Mouse (Mus musculus): ENCODE data around the gene Dnmt1. TPM values are rescaled to one million over a fixed set of nuclear protein-coding genes. Genes with fewer than 3 reads are reported as not detected.

The Dnmt1 gene
- 25.1 and 28.7 TPM in 2 replicates for polyA plus RNA-seq (2012; rRNA removed)

GRCm38 (mm10) chr9:20959430-20959938 is at the start of gene Dnmt1:
Dnmt1 (minus strand) TSS chr9:20959888.

DNA sequence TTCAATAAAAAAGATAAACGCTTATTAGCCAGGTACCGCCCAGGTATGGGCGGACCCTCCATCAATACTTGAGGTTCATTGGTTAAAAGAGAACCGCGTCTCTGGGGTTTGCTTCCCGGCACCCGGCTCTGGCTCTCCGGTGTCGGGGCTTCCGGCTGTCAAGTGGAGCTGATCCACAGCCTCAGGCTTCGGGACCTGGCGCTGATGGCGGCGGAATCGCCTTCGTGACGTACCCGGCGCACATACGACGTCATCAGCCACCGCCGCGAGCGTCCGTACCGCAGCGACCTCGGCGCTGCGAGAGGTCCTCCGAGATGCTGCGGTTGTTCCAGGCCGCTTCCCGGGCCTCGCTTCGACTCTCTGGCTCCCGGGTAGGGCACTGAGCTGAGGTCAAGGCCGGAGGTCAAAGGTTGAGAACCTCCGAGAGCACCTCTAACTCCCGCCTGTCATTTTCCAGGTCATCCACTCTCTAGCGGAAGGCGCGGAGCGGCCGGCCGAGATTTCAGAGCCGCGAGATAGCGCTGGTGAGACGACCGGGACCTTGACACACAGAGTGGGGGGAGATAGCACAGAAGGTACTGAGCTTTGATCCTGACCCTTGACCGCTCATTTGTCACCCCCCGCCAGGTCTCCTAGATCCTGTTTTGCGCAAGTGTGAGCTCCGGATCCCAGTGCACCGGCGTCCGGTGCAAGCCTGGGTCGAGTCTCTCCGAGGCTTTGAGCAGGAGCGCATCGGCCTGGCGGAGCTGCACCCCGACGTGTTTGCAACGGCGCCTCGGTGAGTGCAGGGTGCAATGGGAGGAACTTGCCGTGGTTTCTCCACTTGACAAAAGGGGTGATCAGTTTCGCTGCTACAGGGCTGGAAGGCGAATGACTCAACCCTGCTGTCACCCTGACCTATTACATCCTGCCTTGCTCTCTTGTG is 43.2 kb upstream of the Dnmt1 start, which contains the start of gene Mrpl4:
TSS of gene Mrpl4 (plus strand) at position 112 of the 925 bp plus-strand sequence.

DNA sequence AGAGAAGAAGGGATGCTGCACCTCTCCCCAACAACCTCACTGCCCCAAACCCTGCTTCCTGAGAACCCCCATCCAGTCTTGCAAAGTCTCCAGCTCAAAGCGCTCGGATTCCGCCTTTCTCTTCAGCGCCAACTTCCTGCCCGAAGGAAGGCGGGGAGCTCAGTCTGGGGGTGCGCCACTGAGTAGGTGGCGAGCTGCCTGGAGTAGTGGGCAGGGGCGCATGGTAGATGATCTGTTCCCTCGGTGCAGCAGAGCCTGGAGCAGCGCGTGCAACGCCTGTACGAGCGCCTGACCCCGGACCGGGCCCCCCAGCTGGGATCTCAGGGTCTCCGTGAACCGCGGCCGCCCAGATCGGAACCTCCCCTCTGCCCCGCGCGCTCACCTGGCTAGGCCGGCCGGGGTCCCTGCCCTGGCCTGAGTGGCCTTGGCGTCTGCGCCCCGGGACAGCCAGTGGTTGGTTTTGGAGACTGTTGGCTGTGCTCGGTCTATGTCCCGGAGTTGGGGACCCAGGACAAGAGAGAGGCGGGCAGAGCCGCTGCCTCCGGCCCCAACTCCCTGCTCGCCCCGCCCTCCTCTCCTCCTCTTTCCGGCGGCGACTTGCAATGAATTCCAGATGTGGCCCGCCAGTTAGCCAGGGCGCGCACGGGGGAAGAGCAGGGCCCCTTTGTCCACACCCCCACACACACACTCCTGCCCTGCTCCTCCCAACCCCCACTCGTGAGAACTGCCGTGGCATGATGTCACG is 16.7 kb upstream of the Dnmt1 start, which contains the start of gene S1pr2:
TSS of gene S1pr2 (minus strand) at position 566 of the 745 bp plus-strand sequence.

GRCm38 (mm10) chr9:20898511-20899073 is 61.1 kb downstream of the Dnmt1 start, which contains the start of gene Eif3g:
Eif3g (minus strand) TSS chr9:20898623.

GRCm38 (mm10) chr9:20887704-20888385 is 71.8 kb downstream of the Dnmt1 start, which contains the start of gene Ppan:
Ppan (plus strand) TSS chr9:20888175.

DNA sequence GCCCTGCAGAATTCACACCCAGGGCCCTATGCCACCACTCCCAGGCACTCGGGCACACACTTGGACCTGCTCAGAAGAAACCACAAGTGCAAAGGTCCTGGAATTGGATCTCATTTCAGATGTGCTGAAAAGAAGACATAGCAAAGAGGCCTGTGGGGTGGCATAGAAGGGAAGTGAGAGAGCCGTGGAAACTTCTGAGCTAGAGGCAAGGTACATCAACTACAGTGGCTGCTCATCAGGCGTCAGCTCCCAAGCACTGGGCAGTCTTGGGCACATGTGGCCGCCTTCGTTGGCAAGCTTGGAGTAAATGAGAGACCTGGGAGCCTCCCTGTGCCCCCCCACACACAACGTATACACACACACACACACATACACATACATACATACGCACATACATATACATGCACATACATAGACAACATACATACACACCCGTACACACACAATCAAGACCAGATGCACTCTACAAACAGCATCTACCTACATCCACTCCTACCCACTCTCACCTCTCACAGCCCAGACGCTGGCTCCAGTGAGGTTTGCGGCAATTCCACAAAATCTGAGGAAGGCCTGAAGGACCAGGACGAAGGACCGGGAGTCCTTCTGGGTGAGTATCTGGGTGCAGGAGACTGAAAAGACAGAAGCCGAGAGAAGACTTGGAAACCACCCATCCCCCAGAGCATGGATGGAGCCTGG is 80.4 kb downstream of the Dnmt1 start, which contains the start of gene Angptl6:
TSS of gene Angptl6 (minus strand) at position 631 of the 696 bp plus-strand sequence.

DNA sequence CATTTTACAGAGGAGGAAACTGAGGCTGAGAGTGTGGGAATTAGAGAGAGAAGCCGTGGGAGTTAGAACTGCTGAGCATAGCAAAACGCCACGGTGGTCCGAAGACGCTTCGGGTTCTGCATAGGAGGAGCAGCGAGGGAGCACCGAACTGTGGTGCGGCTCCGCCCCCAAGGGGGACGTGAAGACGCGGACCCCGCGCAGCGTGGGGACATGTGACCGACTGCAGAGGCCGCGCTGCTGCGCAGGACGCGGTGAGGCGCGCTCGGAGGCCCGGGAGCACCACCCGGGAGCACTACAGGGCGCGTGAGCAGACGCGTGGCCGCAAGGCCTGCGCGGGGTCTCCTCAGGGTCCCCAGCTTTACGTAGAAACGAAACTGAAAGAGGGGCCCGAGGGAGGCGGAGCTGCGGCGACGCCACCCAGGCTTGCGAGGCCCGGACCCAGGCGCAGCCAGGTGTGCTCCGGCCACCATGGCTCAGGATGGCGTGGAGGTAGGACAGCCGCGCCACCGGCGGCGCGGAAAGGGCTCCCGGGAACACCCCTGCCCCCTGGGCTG is 91.2 kb downstream of the Dnmt1 start, which contains the start of gene A230050P20Rik:
TSS of gene A230050P20Rik (plus strand) at position 195 of the 554 bp plus-strand sequence.

Other genes starting within 250 kb of the Dnmt1 start
- gene Olfm2, start 213.5 kb downstream of the Dnmt1 start, polyA plus RNA-seq (2012; rRNA removed), result 0.18 and 0.23 TPM in 2 replicates
- 1.7 and 1.8 TPM in 2 replicates for gene Col5a3, start 144.8 kb downstream of the Dnmt1 start, polyA plus RNA-seq (2012; rRNA removed)
- gene Rdh8, start 141.4 kb downstream of the Dnmt1 start, polyA plus RNA-seq (2012; rRNA removed), result not detected in 2 replicates
- gene A230050P20Rik, start 91.2 kb downstream of the Dnmt1 start, polyA plus RNA-seq (2012; rRNA removed), result 39.6 and 46.0 TPM in 2 replicates
- 12.0 and 12.6 TPM in 2 replicates for gene Angptl6, start 80.2 kb downstream of the Dnmt1 start, polyA plus RNA-seq (2012; rRNA removed)
- gene Ppan, start 71.7 kb downstream of the Dnmt1 start, polyA plus RNA-seq (2012; rRNA removed), result 46.3 and 57.8 TPM in 2 replicates
- gene Eif3g, start 61.3 kb downstream of the Dnmt1 start, polyA plus RNA-seq (2012; rRNA removed), result 76.5 and 83.2 TPM in 2 replicates
- gene S1pr2, start 16.9 kb upstream of the Dnmt1 start, polyA plus RNA-seq (2012; rRNA removed), result 1.5 and 1.7 TPM in 2 replicates
- 26.8 and 27.0 TPM in 2 replicates for gene Mrpl4, start 42.9 kb upstream of the Dnmt1 start, polyA plus RNA-seq (2012; rRNA removed)
- 10.1 and 10.5 TPM in 2 replicates for gene Icam1, start 56.1 kb upstream of the Dnmt1 start, polyA plus RNA-seq (2012; rRNA removed)
- gene Icam4, start 69.5 kb upstream of the Dnmt1 start, polyA plus RNA-seq (2012; rRNA removed), result 20.4 and 20.9 TPM in 2 replicates
- 0.29 and 0.32 TPM in 2 replicates for gene Icam5, start 72.2 kb upstream of the Dnmt1 start, polyA plus RNA-seq (2012; rRNA removed)
- gene Zglp1, start 107.2 kb upstream of the Dnmt1 start, polyA plus RNA-seq (2012; rRNA removed), result 0.14 TPM in 1 of 2 replicates, not detected in the other
- gene Gm49373, start 113.2 kb upstream of the Dnmt1 start, polyA plus RNA-seq (2012; rRNA removed), result 0.42 TPM in 2 replicates
- gene Fdx1l, start 113.7 kb upstream of the Dnmt1 start, polyA plus RNA-seq (2012; rRNA removed), result 25.0 and 27.6 TPM in 2 replicates
- gene Gm38431, start 132.1 kb upstream of the Dnmt1 start, polyA plus RNA-seq (2012; rRNA removed), result 1.0 and 1.2 TPM in 2 replicates
- gene Raver1, start 132.1 kb upstream of the Dnmt1 start, polyA plus RNA-seq (2012; rRNA removed), result 14.5 and 16.7 TPM in 2 replicates
- 7.8 and 8.0 TPM in 2 replicates for gene Tyk2, start 171.4 kb upstream of the Dnmt1 start, polyA plus RNA-seq (2012; rRNA removed)
- gene Cdc37, start 190.1 kb upstream of the Dnmt1 start, polyA plus RNA-seq (2012; rRNA removed), result 88.6 and 96.9 TPM in 2 replicates
- 1.5 and 1.6 TPM in 2 replicates for gene Pde4a, start 205.8 kb upstream of the Dnmt1 start, polyA plus RNA-seq (2012; rRNA removed)

Measured in liver, embryonic 18 days (tissue).